Mouse (Mus musculus) lung, embryonic 16.5 days (tissue): ENCODE data around the gene Man1c1. TPM values are rescaled to one million over a fixed set of nuclear protein-coding genes. Genes with fewer than 3 reads are reported as not detected.
A peak's percentile ranks its signal among the peaks of the same experiment; 100 is the strongest.

Experiments
- ATAC-seq: fragments of 200-750 bp; cut with Nextera tagmentation; 2 replicates; pipeline ENCODE4 v1.8.0; 2017; ENCODE audit warnings: low read depth, mild to moderate bottlenecking, moderate library complexity
- H3K27ac ChIP-seq: fragments of 300-500 bp; sonication (generic); 2 replicates; pipeline ENCODE4 v1.5.1; 2014; ENCODE audit warnings: mild to moderate bottlenecking, control low read depth, low read length
- H3K27me3 ChIP-seq: fragments of 300-500 bp; sonication (generic); 2 replicates; pipeline ENCODE4 v1.6.1; 2014; ENCODE audit warnings: low read depth, low read length, mixed read lengths; ENCODE audit not compliant: control insufficient read depth, insufficient read depth
- H3K36me3 ChIP-seq: fragments of 300-500 bp; sonication (generic); 2 replicates; pipeline ENCODE4 v1.6.1; 2014; ENCODE audit warnings: low read length; ENCODE audit not compliant: control insufficient read depth, insufficient read depth
- H3K4me1 ChIP-seq: fragments of 300-500 bp; sonication (generic); replicated peaks from 2 replicates; pipeline ENCODE4 v1.6.1; 2014; ENCODE audit warnings: low read length, mixed read lengths; ENCODE audit not compliant: control insufficient read depth, insufficient read depth
- H3K4me2 ChIP-seq: fragments of 300-500 bp; sonication (generic); 2 replicates; pipeline ENCODE4 v1.6.1; 2014; ENCODE audit warnings: low read depth, low read length, control low read depth
- H3K4me3 ChIP-seq: fragments of 300-500 bp; sonication (generic); 2 replicates; pipeline ENCODE4 v1.5.1; 2014; ENCODE audit warnings: mild to moderate bottlenecking, low read length, control low read depth
- H3K9ac ChIP-seq: fragments of 300-500 bp; sonication (generic); 2 replicates; pipeline ENCODE4 v1.6.1; 2014; ENCODE audit warnings: low read length, control low read depth
- H3K9me3 ChIP-seq: fragments of 300-500 bp; sonication (generic); 2 replicates; pipeline ENCODE4 v1.6.1; 2016; ENCODE audit warnings: low read length; ENCODE audit not compliant: control insufficient read depth
- WGBS: fragments of 180-500 bp; shearing (Covaris S2); extraction: QIAGEN DNeasy Blood & Tissue Kit; methylation state at CpG from one replicate; pipeline ENCODE4 v1.1.7; 2014; 5-methylcytosine and 5-hydroxymethylcytosine counted together
- polyA plus RNA-seq: library from polyadenylated mRNA; unstranded; fragments of >200 nt; fragmentation: Nextera tagmentation; extraction: Ambion mirVana; gene quantifications from 2 replicates; pipeline ENCODE4 v1.2.1, GENCODE M21; 2015

The Man1c1 gene
- polyA plus RNA-seq, 1 experiment from 2014 or later: 2.1 TPM

GRCm38 (mm10) chr4:134577281-134577680 is 126.8 kb downstream of the Man1c1 start:
- no peaks in the 10 kb centered on the region for H3K9me3 ChIP-seq
- no peak overlapping the region for H3K27ac ChIP-seq
- ATAC-seq: no peak
- H3K27me3 ChIP-seq: no peaks in the 10 kb centered on the region
- no peak overlapping the region for H3K4me2 ChIP-seq
- no peaks in the 10 kb centered on the region for H3K36me3 ChIP-seq
- 63% methylated on average over 2 of the region's 2 CpGs for WGBS
- peaks cover 13% of the 10 kb centered on the region for H3K4me1 ChIP-seq
- no peak overlapping the region for H3K9ac ChIP-seq
- H3K4me3 ChIP-seq: no peak overlapping the region

GRCm38 (mm10) chr4:134575486-134575885 is 128.6 kb downstream of the Man1c1 start:
- no peak for ATAC-seq
- Histone ChIP-seq H3K4me1 (peaks cover 13% of the 10 kb centered on the region), H3K4me3 (no peak overlapping the region), H3K27me3 (no peaks in the 10 kb centered on the region), H3K27ac (no peak overlapping the region), H3K9me3 (no peaks in the 10 kb centered on the region), H3K36me3 (no peaks in the 10 kb centered on the region), H3K9ac (no peak overlapping the region), H3K4me2 (no peak overlapping the region)
- 32% methylated on average over 11 of the region's 11 CpGs for WGBS

DNA sequence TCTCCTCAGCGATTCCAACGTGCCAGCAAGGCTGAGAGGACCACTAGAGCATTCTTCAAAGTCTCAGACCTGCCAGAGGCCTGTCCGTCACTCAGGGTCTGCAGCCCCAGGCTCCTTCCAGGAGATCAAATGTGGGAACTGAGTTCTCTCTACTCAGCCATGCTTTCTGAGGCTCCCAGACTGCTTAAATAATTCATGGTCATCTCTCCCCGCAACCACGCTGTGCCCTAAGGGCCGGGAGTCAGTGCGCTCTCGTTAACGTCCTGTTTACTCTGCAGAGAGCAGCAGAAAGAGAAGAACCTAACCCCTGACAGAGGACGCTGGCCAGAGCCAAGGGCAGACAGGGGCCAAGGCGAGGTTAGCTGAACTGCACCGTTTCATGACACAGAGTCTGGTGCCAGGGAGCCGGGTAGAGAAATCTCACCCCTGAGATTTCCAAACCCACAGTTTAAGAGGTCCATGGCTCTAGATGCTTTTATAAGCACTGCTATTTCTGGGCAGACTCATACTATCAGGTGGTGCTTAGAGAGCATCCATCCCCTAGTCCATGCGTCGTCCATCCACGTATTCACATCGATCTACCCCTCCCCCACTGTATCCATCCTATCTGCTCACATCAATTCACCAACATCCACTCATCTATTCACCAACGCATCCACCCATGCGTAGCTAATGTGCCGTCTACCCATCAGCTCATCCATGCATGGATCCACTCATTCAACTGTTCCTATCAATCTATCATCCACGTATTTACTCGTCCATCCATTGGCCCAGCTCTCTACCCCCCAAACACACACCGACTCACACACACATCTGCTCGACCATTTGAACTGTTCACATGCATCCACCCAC is 131.4 kb downstream of the Man1c1 start:
- Histone ChIP-seq H3K27ac (no peak overlapping the region), H3K4me3 (no peak overlapping the region), H3K4me2 (no peak overlapping the region), H3K9me3 (no peaks in the 10 kb centered on the region), H3K27me3 (no peaks in the 10 kb centered on the region), H3K9ac (no peak overlapping the region), H3K4me1 (no peaks in the 10 kb centered on the region; the same call in 1 of the 2 replicates), H3K36me3 (no peaks in the 10 kb centered on the region)
- ATAC-seq: no peak
- 78% methylated on average over 24 of the region's 24 CpGs for WGBS

GRCm38 (mm10) chr4:134570704-134571451 is 133.2 kb downstream of the Man1c1 start:
- H3K9ac ChIP-seq: no peak overlapping the region
- no peak overlapping the region for H3K27ac ChIP-seq
- 75% methylated on average over 14 of the region's 14 CpGs for WGBS
- H3K9me3 ChIP-seq: no peaks in the 10 kb centered on the region
- no peak overlapping the region for H3K4me3 ChIP-seq
- no peak overlapping the region for H3K4me2 ChIP-seq
- no peaks in the 10 kb centered on the region for H3K36me3 ChIP-seq
- no peaks in the 10 kb centered on the region for H3K27me3 ChIP-seq
- ATAC-seq: no peak
- peaks cover 3% of the 10 kb centered on the region; the same call in 1 of the 2 replicates for H3K4me1 ChIP-seq

DNA sequence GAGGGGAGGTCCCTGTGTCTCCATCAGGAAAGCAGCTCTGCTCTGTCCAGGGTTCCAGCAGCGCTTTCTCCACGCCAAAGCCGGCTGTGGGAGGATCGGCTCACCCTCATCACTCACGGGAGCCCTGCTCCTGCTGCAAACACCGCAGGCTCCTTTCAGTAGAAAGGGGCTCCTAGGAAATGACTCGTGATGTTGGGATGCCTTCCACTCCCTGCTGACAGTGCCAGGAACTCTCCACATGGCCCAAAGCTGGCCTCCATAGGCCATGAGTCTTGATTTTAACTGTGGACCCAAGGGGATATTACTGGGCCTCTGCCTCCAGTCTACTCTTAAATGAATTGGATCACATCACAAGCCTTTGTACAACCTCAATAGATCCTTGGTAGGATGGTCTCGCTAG is 134.3 kb downstream of the Man1c1 start:
- H3K9me3 ChIP-seq: no peaks in the 10 kb centered on the region
- no peaks in the 10 kb centered on the region for H3K27me3 ChIP-seq
- peaks cover 3% of the 10 kb centered on the region; the same call in 1 of the 2 replicates for H3K4me1 ChIP-seq
- no peak overlapping the region for H3K4me2 ChIP-seq
- H3K9ac ChIP-seq: no peak overlapping the region
- no peak overlapping the region for H3K27ac ChIP-seq
- WGBS: 68% methylated on average over 8 of the region's 8 CpGs
- no peak overlapping the region for H3K4me3 ChIP-seq
- no peaks in the 10 kb centered on the region; the same call in 1 of the 2 replicates for H3K36me3 ChIP-seq
- ATAC-seq: no peak

DNA sequence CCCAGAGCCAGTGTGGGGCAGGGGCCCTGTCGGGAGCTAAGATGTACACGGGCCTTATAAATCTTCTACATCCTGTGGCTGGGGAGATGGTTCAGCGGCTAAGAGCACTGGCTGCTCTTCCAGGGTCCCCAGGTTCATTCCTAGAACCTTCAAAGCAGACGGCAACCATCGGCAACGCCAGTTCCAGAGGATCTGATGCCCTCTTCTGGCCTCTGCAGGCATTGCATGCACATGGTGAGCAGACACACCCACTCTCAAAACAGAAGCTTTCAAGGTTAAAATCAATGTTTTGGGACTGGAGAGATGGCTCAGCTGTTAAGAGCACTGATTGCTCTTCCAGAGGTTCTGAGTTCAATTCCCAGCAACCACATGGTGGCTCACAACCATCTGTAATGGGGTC is 134.9 kb downstream of the Man1c1 start:
- Histone ChIP-seq H3K4me3 (no peak overlapping the region), H3K4me1 (peaks cover 3% of the 10 kb centered on the region; the same call in 1 of the 2 replicates), H3K27ac (no peak overlapping the region), H3K4me2 (no peak overlapping the region), H3K27me3 (no peaks in the 10 kb centered on the region), H3K9ac (no peak overlapping the region), H3K36me3 (no peaks in the 10 kb centered on the region; the same call in 1 of the 2 replicates), H3K9me3 (no peaks in the 10 kb centered on the region)
- 73% methylated on average over 6 of the region's 6 CpGs for WGBS
- no peak for ATAC-seq

DNA sequence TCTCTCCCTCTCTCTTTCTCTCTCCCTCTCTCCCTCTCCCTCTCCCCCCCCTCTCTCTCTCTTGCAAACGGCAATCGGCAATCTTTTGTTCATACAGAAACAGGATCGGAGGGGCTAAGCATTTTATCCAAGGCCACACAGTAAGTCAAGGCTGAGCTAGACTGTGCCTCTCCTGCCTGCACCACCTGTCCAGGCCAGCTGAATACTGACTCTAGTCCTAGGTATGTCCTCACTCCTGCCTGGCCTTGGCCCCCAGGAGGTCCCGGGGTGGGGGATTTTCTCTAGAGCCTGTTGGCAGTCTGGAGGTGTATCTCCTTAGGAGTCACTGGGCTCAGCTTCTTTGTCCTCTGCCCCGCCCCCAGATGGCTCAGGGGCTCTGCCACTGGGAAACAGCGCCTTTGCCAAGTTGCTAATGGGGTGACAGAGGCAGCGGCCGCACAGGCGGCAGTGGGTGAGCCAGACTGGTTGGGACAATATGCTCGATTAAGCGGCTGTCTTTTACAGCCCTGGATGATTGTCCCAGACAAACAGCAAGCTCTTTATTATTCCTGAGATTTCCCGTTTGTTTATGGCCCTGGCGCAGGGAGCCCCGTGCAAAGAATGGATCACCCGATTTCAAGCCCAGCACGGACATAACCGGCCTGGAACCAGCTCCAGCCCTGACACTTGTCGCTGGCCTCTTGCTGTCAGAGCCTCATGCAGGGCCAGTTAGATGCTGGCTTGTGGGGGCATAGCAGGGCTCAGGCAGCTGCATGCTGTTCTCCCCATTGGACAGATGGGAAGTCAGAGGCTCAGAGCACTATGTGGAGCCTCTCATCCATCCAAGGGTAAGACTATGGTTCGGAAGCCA is 136.5 kb downstream of the Man1c1 start:
- WGBS: 30% methylated on average over 19 of the region's 19 CpGs
- no peak overlapping the region for H3K4me3 ChIP-seq
- peaks cover 3% of the 10 kb centered on the region; the same call in 1 of the 2 replicates for H3K4me1 ChIP-seq
- H3K9me3 ChIP-seq: no peaks in the 10 kb centered on the region
- H3K36me3 ChIP-seq: no peaks in the 10 kb centered on the region; the same call in 1 of the 2 replicates
- peak; percentile 69 for ATAC-seq
- H3K27ac ChIP-seq: peak overlapping the region; percentile 40; the same call in 1 of the 2 replicates
- no peak overlapping the region for H3K4me2 ChIP-seq
- H3K27me3 ChIP-seq: no peaks in the 10 kb centered on the region
- no peak overlapping the region for H3K9ac ChIP-seq

DNA sequence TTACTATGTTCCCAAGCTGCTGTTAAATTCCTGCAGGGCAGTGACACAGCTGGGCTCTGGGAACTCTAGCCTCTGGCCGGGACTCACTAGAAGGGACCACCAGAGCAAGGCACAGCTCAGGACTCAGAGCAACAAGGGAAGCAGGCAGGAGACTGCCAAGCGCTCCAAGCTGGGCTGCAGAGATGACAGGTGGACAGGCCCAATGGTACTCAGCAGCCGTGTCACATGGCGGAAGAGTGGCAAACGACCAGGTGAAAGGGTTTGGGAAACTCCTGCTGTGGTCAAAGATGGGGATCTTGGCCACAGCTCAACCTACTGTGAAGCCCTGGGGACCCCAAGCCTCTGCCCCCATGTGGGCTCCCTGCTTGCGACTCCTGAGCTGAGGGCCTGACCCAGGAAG is 140.0 kb downstream of the Man1c1 start:
- Histone ChIP-seq H3K9ac (no peak overlapping the region), H3K4me1 (peaks cover 3% of the 10 kb centered on the region; the same call in 1 of the 2 replicates), H3K4me2 (no peak overlapping the region), H3K27me3 (no peaks in the 10 kb centered on the region), H3K36me3 (no peaks in the 10 kb centered on the region; the same call in 1 of the 2 replicates), H3K9me3 (no peaks in the 10 kb centered on the region), H3K4me3 (no peak overlapping the region), H3K27ac (no peak overlapping the region)
- no peak for ATAC-seq
- 71% methylated on average over 6 of the region's 6 CpGs for WGBS
